ENCODE assay signal across 9 mouse cellular contexts in the genomic region with DNA sequence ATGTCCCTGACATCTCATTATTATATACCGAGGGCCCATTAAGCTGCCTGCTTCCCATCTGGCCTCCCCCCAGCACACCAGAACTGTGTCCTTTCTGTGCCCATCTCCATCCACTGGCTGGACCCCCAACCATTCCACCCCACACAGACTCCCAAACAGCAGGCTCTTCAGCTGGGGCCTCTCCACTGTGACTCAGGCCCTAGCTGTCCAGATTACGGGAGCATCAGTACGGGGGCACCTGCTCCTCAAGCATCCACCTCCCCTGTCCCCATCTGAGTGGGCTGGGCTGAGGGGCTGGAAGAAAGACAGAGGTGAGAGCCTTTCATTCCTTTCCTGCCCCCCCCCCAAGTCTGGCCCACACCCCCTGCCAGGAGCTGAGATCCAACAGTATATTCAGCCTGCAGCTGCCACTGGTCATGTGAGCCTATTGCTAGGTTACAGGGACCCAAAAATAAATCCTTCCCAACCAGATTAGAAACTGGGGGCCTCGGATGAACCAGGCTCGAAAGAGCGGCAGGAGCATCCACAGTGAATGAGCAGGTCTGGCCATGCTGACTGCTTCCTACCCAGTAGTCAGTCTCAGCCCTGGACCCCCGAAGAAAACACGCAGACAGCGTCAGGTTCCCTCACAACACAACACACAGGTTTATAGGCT. TPM values are rescaled to one million over a fixed set of nuclear protein-coding genes. Genes with fewer than 3 reads are reported as not detected.
A peak's percentile ranks its signal among the peaks of the same experiment; 100 is the strongest.
DNase-seq lines count a peak whose midpoint lies in the region; ATAC-seq lines count a peak whose summit lies in the region.
"Had no signal": no experiment of that assay in that cellular context is flagged by ENCODE, and none has a peak within 500 bp of the region (broad histone marks: within the 10 kb centered on the region; RNA-seq: fewer than 3 reads in every experiment).

No protein-coding gene starts in this region.

- no peaks in the 10 kb centered on the region for H3K27me3 ChIP-seq in forebrain, embryonic 14.5 days (replicated peaks; ENCODE audit: control insufficient read depth, insufficient read depth, low read length)
- H3K27me3 ChIP-seq in heart, embryonic 14.5 days (ENCODE audit: control insufficient read depth, insufficient read depth, low read length), result no peaks in the 10 kb centered on the region
- H3K27me3 ChIP-seq: liver, embryonic 13.5 days; stomach, embryonic 15.5 days had no signal

- no peak overlapping the region for H3K4me3 ChIP-seq in forebrain, embryonic 14.5 days (ENCODE audit: low read depth, low read length)
- H3K4me3 ChIP-seq in heart, embryonic 14.5 days (ENCODE audit: control insufficient read depth in 1 of 2, insufficient read depth in 1 of 2, low read depth in 1 of 2, low read length in 2 of 2), result no peak overlapping the region
- H3K4me3 ChIP-seq: liver, embryonic 13.5 days; stomach, embryonic 15.5 days had no signal

- peak overlapping the region; percentile 27; the same call in 1 of the 2 replicates for H3K27ac ChIP-seq in forebrain, embryonic 14.5 days (ENCODE audit: low read depth, low read length)
- peak overlapping the region; percentile 75 to 85 for H3K27ac ChIP-seq in heart, embryonic 14.5 days (replicated peaks in 1 of 2; ENCODE audit: control insufficient read depth in 1 of 2, insufficient read depth in 1 of 2, low read depth in 2 of 2, low read length in 2 of 2)
- H3K27ac ChIP-seq: liver, embryonic 13.5 days; stomach, embryonic 15.5 days had no signal

- no peak overlapping the region for H3K4me2 ChIP-seq in forebrain, embryonic 14.5 days (ENCODE audit: low read length)
- peak overlapping the region; percentile 54 for H3K4me2 ChIP-seq in heart, embryonic 14.5 days (ENCODE audit: low read length)
- H3K4me2 ChIP-seq: liver, embryonic 13.5 days; stomach, embryonic 15.5 days had no signal

- peak overlapping the region; percentile 26 for H3K9ac ChIP-seq in forebrain, embryonic 14.5 days (ENCODE audit: low read length)
- H3K9ac ChIP-seq in heart, embryonic 14.5 days (ENCODE audit: low read length), result peak overlapping the region; percentile 34; the same call in 1 of the 2 replicates
- H3K9ac ChIP-seq: liver, embryonic 13.5 days; stomach, embryonic 15.5 days had no signal

- H3K9me3 ChIP-seq in forebrain, embryonic 14.5 days (replicated peaks; ENCODE audit: control insufficient read depth, low read length), result no peaks in the 10 kb centered on the region
- H3K9me3 ChIP-seq in heart, embryonic 14.5 days (ENCODE audit: control insufficient read depth, low read length), result no peaks in the 10 kb centered on the region
- H3K9me3 ChIP-seq: liver, embryonic 13.5 days; stomach, embryonic 15.5 days had no signal

- WGBS in forebrain, embryonic 14.5 days, result 45% methylated on average over 9 of the region's 9 CpGs
- WGBS in heart, embryonic 14.5 days, result 29% methylated on average over 9 of the region's 9 CpGs

- peaks cover 3% of the 10 kb centered on the region; the same call in 1 of the 2 replicates for H3K4me1 ChIP-seq in forebrain, embryonic 14.5 days (ENCODE audit: control insufficient read depth, insufficient read depth, low read length)
- H3K4me1 ChIP-seq in heart, embryonic 14.5 days (ENCODE audit: control insufficient read depth in 2 of 2, insufficient read depth in 2 of 2, low read length in 2 of 2), result peaks cover 15 to 19% of the 10 kb centered on the region in 2 experiments
- H3K4me1 ChIP-seq: liver, embryonic 13.5 days; stomach, embryonic 15.5 days had no signal

- intact Hi-C loops in gastrocnemius, postnatal 14 days (cut with DNase I; ENCODE audit: low total_unique reads), result loop anchor here (10.0 kb wide), 1 partner anchor 214 kb away; a partner anchor contains a TSS

- no peak for DNase-seq in forebrain, embryonic 14.5 days (ENCODE audit: low spot score)
- DNase-seq in left cerebral cortex, adult 9 months (ENCODE audit: low spot score in 2 of 2), result peak; percentile 69 to 77
- peak; percentile 81 to 91 for DNase-seq in right cerebral cortex, postnatal 10 days (ENCODE audit: low spot score in 2 of 2)
- DNase-seq in kidney, postnatal 4 days, result no peak
- no peak for DNase-seq in kidney, adult 11 months
- no peak for DNase-seq in gastrocnemius, postnatal 14 days
- DNase-seq: liver, embryonic 13.5 days had no signal

- no peaks in the 10 kb centered on the region for H3K36me3 ChIP-seq in forebrain, embryonic 14.5 days (ENCODE audit: control insufficient read depth, insufficient read depth, low read length)
- no peaks in the 10 kb centered on the region for H3K36me3 ChIP-seq in heart, embryonic 14.5 days (ENCODE audit: control insufficient read depth, insufficient read depth, low read length)
- H3K36me3 ChIP-seq: liver, embryonic 13.5 days; stomach, embryonic 15.5 days had no signal

- ATAC-seq in forebrain, embryonic 14.5 days, result peak; percentile 37; the same call in 1 of the 2 replicates
- ATAC-seq in heart, embryonic 14.5 days (ENCODE audit: insufficient number of reproducible peaks, insufficient read depth, low FRiP score, low read depth), result peak; percentile 80

RNA-seq across cellular contexts. Expression of a gene that starts 3.8 kb away (rescaled TPM):
- polyA plus RNA-seq in forebrain, embryonic 14.5 days (2014; fragmentation: Nextera tagmentation; extraction: Ambion mirVana), result 1.0 and 1.5 TPM in 2 replicates
- polyA plus RNA-seq in heart, embryonic 14.5 days (2014; fragmentation: Nextera tagmentation; extraction: Ambion mirVana), result 0.24 TPM in 1 of 2 replicates, not detected in the other
- total RNA-seq in gastrocnemius, postnatal 14 days (2021), result under 1 TPM in 1 of 2 experiments, not detected in 1; 0.18 TPM
- polyA plus RNA-seq: liver, embryonic 13.5 days had no signal

RNA-seq across cellular contexts. Expression of a gene that starts 12.6 kb away (rescaled TPM):
- 157 and 172 TPM in 2 replicates for polyA plus RNA-seq in forebrain, embryonic 14.5 days (2014; fragmentation: Nextera tagmentation; extraction: Ambion mirVana)
- 71.4 and 74.0 TPM in 2 replicates for polyA plus RNA-seq in heart, embryonic 14.5 days (2014; fragmentation: Nextera tagmentation; extraction: Ambion mirVana)
- 10 to 100 TPM; 17.7 to 22.6 TPM for total RNA-seq in gastrocnemius, postnatal 14 days (2021)

RNA-seq across cellular contexts. Expression of a gene that starts 27.6 kb away (rescaled TPM):
- 4.8 and 6.5 TPM in 2 replicates for polyA plus RNA-seq in forebrain, embryonic 14.5 days (2014; fragmentation: Nextera tagmentation; extraction: Ambion mirVana)
- polyA plus RNA-seq in heart, embryonic 14.5 days (2014; fragmentation: Nextera tagmentation; extraction: Ambion mirVana), result 2.6 and 2.9 TPM in 2 replicates
- 10 to 100 TPM; 23.9 to 31.1 TPM for total RNA-seq in gastrocnemius, postnatal 14 days (2021)

RNA-seq across cellular contexts. Expression of a gene that starts 42.5 kb away (rescaled TPM):
- polyA plus RNA-seq in forebrain, embryonic 14.5 days (2014; fragmentation: Nextera tagmentation; extraction: Ambion mirVana), result 2.4 and 2.9 TPM in 2 replicates
- 1.8 and 2.2 TPM in 2 replicates for polyA plus RNA-seq in heart, embryonic 14.5 days (2014; fragmentation: Nextera tagmentation; extraction: Ambion mirVana)
- total RNA-seq in gastrocnemius, postnatal 14 days (2021), result 1 to 10 TPM; 2.3 to 2.9 TPM

RNA-seq across cellular contexts. Expression of a gene that starts 52.2 kb away (rescaled TPM):
- polyA plus RNA-seq in forebrain, embryonic 14.5 days (2014; fragmentation: Nextera tagmentation; extraction: Ambion mirVana), result 24.1 and 30.1 TPM in 2 replicates
- polyA plus RNA-seq in heart, embryonic 14.5 days (2014; fragmentation: Nextera tagmentation; extraction: Ambion mirVana), result 6.3 and 7.1 TPM in 2 replicates
- total RNA-seq in gastrocnemius, postnatal 14 days (2021), result 1 to 10 TPM; 7.3 to 7.6 TPM

Comparison
In these comparisons a context has a peak if more than half of its experiments do, and no peak if none do; other contexts are left out.
1. DNase-seq: peak in left cerebral cortex, adult 9 months (2 of 2) and right cerebral cortex, postnatal 10 days (2 of 2); none in forebrain, embryonic 14.5 days (single experiment), kidney, postnatal 4 days (0 of 2), kidney, adult 11 months (single experiment) and gastrocnemius, postnatal 14 days (single experiment).